Mouse (Mus musculus) lung, postnatal 0 days (tissue): ENCODE data around the gene Ccr7.

ENCODE experiments used
- CTCF ChIP-seq: IDR thresholded peaks from 2 replicates; pipeline ENCODE4 v1.5.1; 2016; ENCODE audit warnings: antibody characterized with exemption, mild to moderate bottlenecking
- EP300 ChIP-seq: IDR thresholded peaks from 2 replicates; pipeline ENCODE4 v1.6.1; 2016; ENCODE audit warnings: antibody characterized with exemption, mild to moderate bottlenecking, control low read depth

DNA sequence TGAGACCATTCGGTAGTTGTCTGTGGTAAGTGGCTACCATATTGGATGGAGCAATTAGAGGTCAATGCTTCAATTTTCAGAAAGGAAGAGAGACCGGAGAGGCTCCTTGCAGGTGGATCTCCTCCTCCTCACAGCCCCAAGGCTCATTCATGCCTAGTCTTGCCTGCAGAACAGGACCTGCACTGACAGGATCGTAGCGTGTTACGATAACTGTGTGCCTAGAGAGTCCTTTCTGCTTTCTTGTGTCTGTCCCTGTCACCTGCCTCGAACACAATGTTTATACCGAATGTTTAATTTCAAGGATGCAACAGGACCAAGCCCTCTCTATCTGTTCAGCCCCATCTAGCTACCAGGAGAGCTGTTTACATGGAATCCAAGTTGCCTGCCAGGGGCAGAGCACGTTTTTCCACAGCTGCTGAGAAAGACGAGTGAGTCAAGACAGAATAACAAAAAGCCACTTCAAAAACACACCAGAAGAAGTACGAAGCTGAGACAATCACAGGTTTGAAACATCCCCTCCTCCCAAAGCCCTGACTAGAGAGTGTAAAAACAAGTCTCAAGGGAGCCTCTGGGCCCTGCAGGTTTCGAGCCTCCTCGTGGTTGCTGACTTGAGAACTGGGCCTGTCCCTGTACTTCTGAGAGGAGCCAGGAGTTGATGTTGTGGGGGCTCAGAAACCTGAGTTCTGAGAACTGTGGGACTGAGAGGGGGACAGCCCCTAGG, 15.8 kb upstream of the Ccr7 start:
- TF ChIP-seq CTCF (no peak), EP300 (no peak)
